9 mouse cellular contexts compared by ENCODE assay signal in the genomic region with DNA sequence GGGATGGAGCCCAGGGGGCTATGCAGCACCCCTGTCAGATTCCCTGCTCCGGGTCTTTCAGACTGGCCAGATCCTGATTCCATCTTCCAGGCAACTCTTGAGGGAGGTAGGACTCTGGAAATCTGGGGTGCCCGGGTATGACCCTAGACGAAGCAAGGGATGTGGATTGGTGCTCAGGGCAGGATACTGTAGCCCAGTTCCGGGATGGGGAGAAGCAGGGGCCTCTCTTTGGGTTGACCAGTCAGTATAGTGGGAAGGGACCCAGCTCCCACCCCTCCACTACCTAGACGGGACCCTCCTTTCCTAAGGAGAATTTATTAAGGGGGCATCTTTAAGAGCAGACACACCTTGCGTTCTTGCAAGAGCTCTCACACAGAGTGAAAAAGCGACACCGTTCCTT. TPM values are rescaled to one million over a fixed set of nuclear protein-coding genes. Genes with fewer than 3 reads are reported as not detected.
A peak's percentile ranks its signal among the peaks of the same experiment; 100 is the strongest.
DNase-seq lines count a peak whose midpoint lies in the region; ATAC-seq and TF ChIP-seq lines count a peak whose summit lies in the region.
"Had no signal": no experiment of that assay in that cellular context is flagged by ENCODE, and none has a peak within 500 bp of the region (broad histone marks: within the 10 kb centered on the region; RNA-seq: fewer than 3 reads in every experiment).

No protein-coding gene starts in this region.

- no peak for DNase-seq in heart, postnatal 0 days (ENCODE audit: low spot score)
- DNase-seq in heart, adult 11 months, result no peak
- DNase-seq in frontal cortex, adult 2 months (ENCODE audit: extremely low spot score in 1 of 2, low spot score in 1 of 2), result no peak
- no peak for DNase-seq in right cerebral cortex, postnatal 4 days
- no peak for DNase-seq in kidney, adult 18-20 months
- DNase-seq: gastrocnemius, postnatal 25 days had no signal

- 25% methylated on average over 8 of the region's 8 CpGs for WGBS in heart, postnatal 0 days
- 25% methylated on average over 8 of the region's 8 CpGs for WGBS in embryonic facial prominence, embryonic 12.5 days
- WGBS in hindbrain, embryonic 12.5 days, result 31% methylated on average over 8 of the region's 8 CpGs
- 30% methylated on average over 8 of the region's 8 CpGs for WGBS in midbrain, embryonic 13.5 days

- no peaks in the 10 kb centered on the region for H3K27me3 ChIP-seq in heart, postnatal 0 days (ENCODE audit: control insufficient read depth, insufficient read depth, low read length)
- peaks cover 8% of the 10 kb centered on the region; the same call in 1 of the 2 replicates for H3K27me3 ChIP-seq in embryonic facial prominence, embryonic 12.5 days
- peaks cover 13% of the 10 kb centered on the region for H3K27me3 ChIP-seq in hindbrain, embryonic 12.5 days
- peaks cover 3% of the 10 kb centered on the region; the same call in 1 of the 2 replicates for H3K27me3 ChIP-seq in midbrain, embryonic 13.5 days

- no peak overlapping the region for H3K9ac ChIP-seq in heart, postnatal 0 days (replicated peaks; ENCODE audit: low read depth, low read length)
- H3K9ac ChIP-seq in embryonic facial prominence, embryonic 12.5 days, result peak overlapping the region; percentile 24; the same call in 1 of the 2 replicates
- no peak overlapping the region for H3K9ac ChIP-seq in hindbrain, embryonic 12.5 days
- peak overlapping the region; percentile 53 for H3K9ac ChIP-seq in midbrain, embryonic 13.5 days (replicated peaks)

- H3K9me3 ChIP-seq in heart, postnatal 0 days (replicated peaks; ENCODE audit: control insufficient read depth, low read length), result no peaks in the 10 kb centered on the region
- H3K9me3 ChIP-seq in embryonic facial prominence, embryonic 12.5 days, result no peaks in the 10 kb centered on the region
- H3K9me3 ChIP-seq in hindbrain, embryonic 12.5 days (replicated peaks), result no peaks in the 10 kb centered on the region
- no peaks in the 10 kb centered on the region for H3K9me3 ChIP-seq in midbrain, embryonic 13.5 days

- no peak for TF ChIP-seq EP300 in heart, postnatal 0 days (IDR thresholded peaks at IDR 0.05; ENCODE audit: low read depth)

- H3K4me2 ChIP-seq in heart, postnatal 0 days (ENCODE audit: low read depth, low read length), result peak overlapping the region; percentile 27
- peak overlapping the region; percentile 41 for H3K4me2 ChIP-seq in embryonic facial prominence, embryonic 12.5 days (replicated peaks)
- H3K4me2 ChIP-seq in hindbrain, embryonic 12.5 days (replicated peaks), result peak overlapping the region; percentile 48
- H3K4me2 ChIP-seq in midbrain, embryonic 13.5 days (replicated peaks), result peak overlapping the region; percentile 54

- H3K4me3 ChIP-seq in heart, postnatal 0 days (ENCODE audit: low read depth, low read length), result no peak overlapping the region
- no peak overlapping the region for H3K4me3 ChIP-seq in embryonic facial prominence, embryonic 12.5 days
- peak overlapping the region; percentile 20 for H3K4me3 ChIP-seq in hindbrain, embryonic 12.5 days
- peak overlapping the region; percentile 33 for H3K4me3 ChIP-seq in midbrain, embryonic 13.5 days (replicated peaks)

- H3K36me3 ChIP-seq in heart, postnatal 0 days (replicated peaks; ENCODE audit: control insufficient read depth, insufficient read depth, low read length), result 0 out of 2 replicates have a peak, but pooled peaks cover 11% of the 10 kb centered on the region
- H3K36me3 ChIP-seq in embryonic facial prominence, embryonic 12.5 days, result peaks cover 14% of the 10 kb centered on the region
- no peaks in the 10 kb centered on the region for H3K36me3 ChIP-seq in hindbrain, embryonic 12.5 days
- no peaks in the 10 kb centered on the region for H3K36me3 ChIP-seq in midbrain, embryonic 13.5 days

- no peaks in the 10 kb centered on the region for H3K4me1 ChIP-seq in heart, postnatal 0 days (ENCODE audit: control insufficient read depth, insufficient read depth)
- 0 out of 2 replicates have a peak, but pooled peaks cover 3% of the 10 kb centered on the region for H3K4me1 ChIP-seq in embryonic facial prominence, embryonic 12.5 days
- peaks cover 18% of the 10 kb centered on the region for H3K4me1 ChIP-seq in hindbrain, embryonic 12.5 days
- peaks cover 27% of the 10 kb centered on the region for H3K4me1 ChIP-seq in midbrain, embryonic 13.5 days (replicated peaks)

- no peak for TF ChIP-seq CTCF in heart, postnatal 0 days (IDR thresholded peaks at IDR 0.05; ENCODE audit: low read depth)

- no peak overlapping the region for H3K27ac ChIP-seq in heart, postnatal 0 days (ENCODE audit: low read depth)
- H3K27ac ChIP-seq in embryonic facial prominence, embryonic 12.5 days, result no peak overlapping the region
- H3K27ac ChIP-seq in hindbrain, embryonic 12.5 days, result peak overlapping the region; percentile 71
- peak overlapping the region; percentile 75 for H3K27ac ChIP-seq in midbrain, embryonic 13.5 days

- no peak for ATAC-seq in heart, postnatal 0 days (ENCODE audit: insufficient read depth, low read depth)
- no peak for ATAC-seq in embryonic facial prominence, embryonic 12.5 days (ENCODE audit: insufficient number of reproducible peaks, insufficient read depth, low FRiP score, low TSS enrichment)
- peak; percentile 46 for ATAC-seq in hindbrain, embryonic 12.5 days (ENCODE audit: low FRiP score)
- peak; percentile 66 for ATAC-seq in midbrain, embryonic 13.5 days

RNA-seq across cellular contexts. Expression of a gene that starts 0.6 kb away (rescaled TPM):
- total RNA-seq in heart, postnatal 0 days (2014; rRNA removed; ENCODE audit: low replicate concordance), result 1.7 and 2.8 TPM in 2 replicates
- polyA plus RNA-seq in heart, postnatal 0 days (2015; fragmentation: Nextera tagmentation; extraction: Ambion mirVana), result 0.54 and 0.55 TPM in 2 replicates
- 2.7 and 3.4 TPM in 2 replicates for polyA plus RNA-seq in embryonic facial prominence, embryonic 12.5 days (2016; fragmentation: Nextera tagmentation; extraction: Ambion mirVana)
- 16.4 and 22.2 TPM in 2 replicates for polyA plus RNA-seq in hindbrain, embryonic 12.5 days (2016; fragmentation: Nextera tagmentation; extraction: Ambion mirVana)
- polyA plus RNA-seq in midbrain, embryonic 13.5 days (2015; fragmentation: Nextera tagmentation; extraction: Ambion mirVana), result 24.8 and 26.1 TPM in 2 replicates
- polyA plus RNA-seq in frontal cortex, adult 2 months (2012; rRNA removed), result 12.4 and 13.1 TPM in 2 replicates
- total RNA-seq: gastrocnemius, postnatal 25 days had no signal

RNA-seq across cellular contexts. Expression of a gene that starts 37.3 kb away (rescaled TPM):
- 13.2 and 14.6 TPM in 2 replicates for total RNA-seq in heart, postnatal 0 days (2014; rRNA removed; ENCODE audit: low replicate concordance)
- 0.51 and 0.52 TPM in 2 replicates for polyA plus RNA-seq in heart, postnatal 0 days (2015; fragmentation: Nextera tagmentation; extraction: Ambion mirVana)
- polyA plus RNA-seq in embryonic facial prominence, embryonic 12.5 days (2016; fragmentation: Nextera tagmentation; extraction: Ambion mirVana), result 13.4 and 14.2 TPM in 2 replicates
- 14.8 and 16.4 TPM in 2 replicates for polyA plus RNA-seq in hindbrain, embryonic 12.5 days (2016; fragmentation: Nextera tagmentation; extraction: Ambion mirVana)
- polyA plus RNA-seq in midbrain, embryonic 13.5 days (2015; fragmentation: Nextera tagmentation; extraction: Ambion mirVana), result 9.4 and 10.8 TPM in 2 replicates
- 102 TPM in 2 replicates for polyA plus RNA-seq in frontal cortex, adult 2 months (2012; rRNA removed)

Comparison
In these comparisons a context has a peak if more than half of its experiments do, and no peak if none do; other contexts are left out.
1. ATAC-seq: peak in hindbrain, embryonic 12.5 days (single experiment) and midbrain, embryonic 13.5 days (single experiment); none in heart, postnatal 0 days (single experiment) and embryonic facial prominence, embryonic 12.5 days (single experiment).
2. H3K27ac ChIP-seq: peak in hindbrain, embryonic 12.5 days (single experiment) and midbrain, embryonic 13.5 days (single experiment); none in heart, postnatal 0 days (single experiment) and embryonic facial prominence, embryonic 12.5 days (single experiment).
3. H3K4me3 ChIP-seq: peak in hindbrain, embryonic 12.5 days (single experiment) and midbrain, embryonic 13.5 days (single experiment); none in heart, postnatal 0 days (single experiment) and embryonic facial prominence, embryonic 12.5 days (single experiment).
4. H3K9ac ChIP-seq: peak in embryonic facial prominence, embryonic 12.5 days (single experiment) and midbrain, embryonic 13.5 days (single experiment); none in heart, postnatal 0 days (single experiment) and hindbrain, embryonic 12.5 days (single experiment).
5. Peak in every context shown above with its lines, with median percentiles within 50 percentile points of each other: H3K4me2 ChIP-seq.